Mouse (Mus musculus) neural tube, embryonic 12.5 days (tissue): ENCODE data around the gene Parp8. TPM values are rescaled to one million over a fixed set of nuclear protein-coding genes. Genes with fewer than 3 reads are reported as not detected.
A peak's percentile ranks its signal among the peaks of the same experiment; 100 is the strongest.

Experiments used
- ATAC-seq: fragments of 200-750 bp; cut with Nextera tagmentation; 2 replicates; pipeline ENCODE4 v1.8.0; 2017; ENCODE audit warnings: low read depth, mild to moderate bottlenecking, moderate TSS enrichment, moderate library complexity; ENCODE audit not compliant: low FRiP score
- H3K27ac ChIP-seq: fragments of 300-500 bp; sonication (generic); 2 replicates; pipeline ENCODE4 v1.5.1; 2016
- H3K27me3 ChIP-seq: fragments of 300-500 bp; sonication (generic); replicated peaks from 2 replicates; pipeline ENCODE4 v1.6.1; 2016; ENCODE audit warnings: mild to moderate bottlenecking
- H3K36me3 ChIP-seq: fragments of 300-500 bp; sonication (generic); 2 replicates; pipeline ENCODE4 v1.6.1; 2016; ENCODE audit warnings: mild to moderate bottlenecking
- H3K4me1 ChIP-seq: fragments of 300-500 bp; sonication (generic); 2 replicates; pipeline ENCODE4 v1.6.1; 2016
- H3K4me2 ChIP-seq: fragments of 300-500 bp; sonication (generic); replicated peaks from 2 replicates; pipeline ENCODE4 v1.6.1; 2016; ENCODE audit warnings: mild to moderate bottlenecking
- H3K4me3 ChIP-seq: fragments of 300-500 bp; sonication (generic); 2 replicates; pipeline ENCODE4 v1.5.1; 2016
- H3K9ac ChIP-seq: fragments of 300-500 bp; sonication (generic); 2 replicates; pipeline ENCODE4 v1.6.1; 2016; ENCODE audit warnings: mild to moderate bottlenecking
- H3K9me3 ChIP-seq: fragments of 300-500 bp; sonication (generic); 2 replicates; pipeline ENCODE4 v1.6.1; 2016; ENCODE audit warnings: mild to moderate bottlenecking
- WGBS: fragments of 180-500 bp; shearing (Covaris S2); methylation state at CpG from one replicate; pipeline ENCODE4 v1.1.7; 2016; 5-methylcytosine and 5-hydroxymethylcytosine counted together
- polyA plus RNA-seq: library from polyadenylated mRNA; unstranded; fragments of >200 nt; fragmentation: Nextera tagmentation; extraction: Ambion mirVana; gene quantifications from 2 replicates; pipeline ENCODE4 v1.2.1, GENCODE M21; 2016

The Parp8 gene
- polyA plus RNA-seq, 1 experiment from 2014 or later: 17.3 TPM

DNA sequence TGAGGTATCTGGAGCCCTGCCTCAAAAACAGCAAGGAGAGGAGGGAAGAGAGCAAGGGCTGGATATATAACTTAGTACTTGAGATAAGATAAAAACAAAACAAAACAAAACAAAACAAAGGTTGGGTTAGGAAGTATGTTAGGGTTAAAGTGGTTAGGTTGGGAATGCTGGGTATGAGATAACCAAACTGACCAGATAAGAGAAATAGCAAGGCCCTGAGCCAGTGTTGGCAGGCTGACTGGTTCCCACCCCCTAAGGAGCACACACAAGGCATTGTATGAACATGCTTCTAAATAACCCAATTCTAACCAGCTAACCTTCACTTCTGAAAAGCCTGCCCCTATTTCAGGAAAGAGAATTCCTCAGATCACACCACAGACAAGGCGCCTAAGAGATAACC is 7.1 kb upstream of the Parp8 start:
- no peak for ATAC-seq
- H3K4me2 ChIP-seq: no peak overlapping the region
- H3K9me3 ChIP-seq: no peaks in the 10 kb centered on the region
- 95% methylated on average over 1 of the region's 1 CpGs for whole genome bisulfite sequencing
- no peaks in the 10 kb centered on the region for H3K27me3 ChIP-seq
- H3K36me3 ChIP-seq: no peaks in the 10 kb centered on the region
- H3K4me1 ChIP-seq: no peaks in the 10 kb centered on the region
- no peak overlapping the region for H3K9ac ChIP-seq
- no peak overlapping the region for H3K4me3 ChIP-seq
- no peak overlapping the region for H3K27ac ChIP-seq

DNA sequence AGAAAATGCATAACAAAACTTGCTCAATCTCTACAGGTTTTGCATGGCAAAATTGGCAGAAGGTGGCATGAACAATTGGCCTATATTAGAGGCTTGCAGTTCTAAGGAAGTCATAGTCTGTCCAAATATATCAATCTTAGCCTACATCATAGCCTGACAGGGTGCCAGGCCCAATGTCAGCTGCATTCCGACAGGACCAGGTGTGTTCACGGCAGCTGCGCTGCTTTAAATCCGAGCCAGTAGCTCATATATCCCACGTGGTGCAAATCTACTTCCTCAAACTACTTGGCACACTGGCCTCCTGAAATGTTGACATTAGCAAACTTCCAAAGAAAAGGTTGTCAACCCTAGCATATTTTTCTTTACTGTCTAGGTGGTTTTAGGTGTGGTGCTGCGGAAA is 6.2 kb upstream of the Parp8 start:
- no peak overlapping the region for H3K27ac ChIP-seq
- H3K36me3 ChIP-seq: no peaks in the 10 kb centered on the region
- no peak for ATAC-seq
- no peak overlapping the region for H3K9ac ChIP-seq
- H3K27me3 ChIP-seq: no peaks in the 10 kb centered on the region
- no peak overlapping the region for H3K4me2 ChIP-seq
- H3K9me3 ChIP-seq: no peaks in the 10 kb centered on the region
- H3K4me1 ChIP-seq: no peaks in the 10 kb centered on the region
- H3K4me3 ChIP-seq: no peak overlapping the region
- WGBS: 88% methylated on average over 6 of the region's 6 CpGs

DNA sequence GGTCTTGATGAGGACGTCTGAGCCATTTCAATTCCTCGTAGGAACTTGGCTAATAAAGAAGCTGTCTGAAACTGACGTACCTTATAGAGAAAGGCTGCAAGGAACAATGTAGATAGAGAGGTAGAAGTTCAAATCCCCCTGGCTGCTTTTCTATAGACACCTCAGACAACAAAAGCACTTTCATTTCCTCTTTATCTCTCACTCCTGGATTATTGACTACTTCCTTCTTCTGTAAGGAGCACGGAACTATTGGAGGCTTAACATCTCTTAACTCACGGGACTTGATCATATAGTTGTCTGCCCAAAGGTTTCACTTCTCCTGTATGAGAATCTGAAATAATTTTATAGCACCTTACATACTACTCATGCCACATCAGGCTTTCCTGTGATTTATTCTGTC is 2.9 kb upstream of the Parp8 start:
- Histone ChIP-seq H3K4me3 (no peak overlapping the region), H3K9ac (no peak overlapping the region), H3K36me3 (no peaks in the 10 kb centered on the region), H3K27ac (no peak overlapping the region), H3K27me3 (no peaks in the 10 kb centered on the region), H3K9me3 (no peaks in the 10 kb centered on the region), H3K4me2 (no peak overlapping the region), H3K4me1 (no peaks in the 10 kb centered on the region)
- WGBS: 82% methylated on average over 5 of the region's 5 CpGs
- ATAC-seq: no peak

DNA sequence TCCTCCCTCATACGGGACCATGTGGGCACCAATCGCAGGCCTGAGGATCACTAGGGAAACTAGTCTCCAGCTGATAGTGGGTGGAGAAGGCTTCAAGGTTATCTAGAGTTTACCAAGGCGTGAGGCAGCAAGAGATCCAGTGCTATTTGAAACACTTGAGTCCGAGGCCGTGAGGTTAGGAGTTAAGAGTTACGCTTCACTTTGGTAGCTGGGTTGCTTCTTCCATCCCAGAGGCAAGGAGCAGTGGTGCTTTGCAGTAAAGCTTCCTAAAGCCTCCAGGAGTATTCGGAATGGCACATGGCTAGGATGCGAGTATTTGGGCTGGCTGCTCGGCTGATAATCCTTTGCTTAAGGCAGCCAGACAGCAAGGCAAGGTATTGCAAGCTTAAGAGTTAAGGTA is 2.0 kb upstream of the Parp8 start:
- Histone ChIP-seq H3K27ac (no peak overlapping the region), H3K4me1 (no peaks in the 10 kb centered on the region), H3K9me3 (no peaks in the 10 kb centered on the region), H3K27me3 (no peaks in the 10 kb centered on the region), H3K9ac (no peak overlapping the region), H3K4me3 (no peak overlapping the region), H3K4me2 (no peak overlapping the region), H3K36me3 (no peaks in the 10 kb centered on the region)
- WGBS: 84% methylated on average over 9 of the region's 9 CpGs
- ATAC-seq: no peak

DNA sequence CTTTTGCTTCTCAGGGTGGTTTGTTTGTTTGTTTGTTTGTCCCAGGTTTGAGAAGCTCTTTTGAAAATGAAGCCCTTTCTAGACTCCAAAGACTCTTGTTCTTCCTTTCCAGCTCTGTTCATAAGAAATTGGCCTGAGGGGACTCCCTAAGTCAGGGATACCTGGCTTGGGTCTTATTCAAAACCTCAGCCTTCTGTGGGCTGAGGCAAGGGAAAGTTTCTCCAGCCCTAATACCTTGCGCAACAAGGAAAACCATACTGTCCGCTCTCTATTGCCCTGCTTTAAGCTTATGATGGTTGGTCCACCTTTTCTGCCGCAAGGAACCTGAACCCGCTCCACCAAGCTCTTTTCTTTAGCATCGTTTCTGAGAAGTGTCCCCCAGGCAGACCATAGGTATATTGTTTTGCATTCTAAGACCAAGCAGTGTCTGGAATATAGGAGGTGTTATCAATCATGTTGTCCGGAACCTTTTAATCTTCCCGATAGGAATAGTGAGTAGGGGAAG is 991 bp upstream of the Parp8 start:
- Histone ChIP-seq H3K27me3 (no peaks in the 10 kb centered on the region), H3K4me1 (0 out of 2 replicates have a peak, but pooled peaks cover under 1% of the 10 kb centered on the region), H3K9me3 (no peaks in the 10 kb centered on the region), H3K9ac (no peak overlapping the region), H3K4me2 (peak overlapping the region; percentile 73), H3K36me3 (no peaks in the 10 kb centered on the region), H3K27ac (no peak overlapping the region), H3K4me3 (no peak overlapping the region)
- no peak for ATAC-seq
- 57% methylated on average over 7 of the region's 7 CpGs for whole genome bisulfite sequencing

DNA sequence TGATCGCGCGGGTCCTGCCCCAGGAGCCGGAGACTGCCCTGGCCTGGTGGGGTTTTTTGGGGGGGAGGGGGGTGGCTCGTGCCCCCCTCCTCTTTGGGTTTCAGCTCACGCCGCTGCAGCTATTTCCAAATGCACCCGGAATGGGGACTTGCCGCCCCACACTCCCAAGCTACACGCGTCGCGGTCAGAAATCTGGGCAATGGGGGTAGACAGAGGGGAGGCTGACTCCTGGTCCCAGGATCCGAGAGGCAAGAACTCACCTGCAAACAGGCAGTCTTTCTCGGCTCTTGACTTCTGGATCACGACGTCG is 466 bp downstream of the Parp8 start:
- H3K27me3 ChIP-seq: no peaks in the 10 kb centered on the region
- H3K36me3 ChIP-seq: no peaks in the 10 kb centered on the region
- 0 out of 2 replicates have a peak, but pooled peaks cover 5% of the 10 kb centered on the region for H3K4me1 ChIP-seq
- WGBS: 0% methylated on average over 17 of the region's 18 CpGs
- peak overlapping the region; percentile 69 for H3K27ac ChIP-seq
- ATAC-seq: peak; percentile 65
- H3K9me3 ChIP-seq: no peaks in the 10 kb centered on the region
- H3K4me3 ChIP-seq: peak overlapping the region; percentile 77
- H3K9ac ChIP-seq: peak overlapping the region; percentile 88
- peak overlapping the region; percentile 73 for H3K4me2 ChIP-seq

DNA sequence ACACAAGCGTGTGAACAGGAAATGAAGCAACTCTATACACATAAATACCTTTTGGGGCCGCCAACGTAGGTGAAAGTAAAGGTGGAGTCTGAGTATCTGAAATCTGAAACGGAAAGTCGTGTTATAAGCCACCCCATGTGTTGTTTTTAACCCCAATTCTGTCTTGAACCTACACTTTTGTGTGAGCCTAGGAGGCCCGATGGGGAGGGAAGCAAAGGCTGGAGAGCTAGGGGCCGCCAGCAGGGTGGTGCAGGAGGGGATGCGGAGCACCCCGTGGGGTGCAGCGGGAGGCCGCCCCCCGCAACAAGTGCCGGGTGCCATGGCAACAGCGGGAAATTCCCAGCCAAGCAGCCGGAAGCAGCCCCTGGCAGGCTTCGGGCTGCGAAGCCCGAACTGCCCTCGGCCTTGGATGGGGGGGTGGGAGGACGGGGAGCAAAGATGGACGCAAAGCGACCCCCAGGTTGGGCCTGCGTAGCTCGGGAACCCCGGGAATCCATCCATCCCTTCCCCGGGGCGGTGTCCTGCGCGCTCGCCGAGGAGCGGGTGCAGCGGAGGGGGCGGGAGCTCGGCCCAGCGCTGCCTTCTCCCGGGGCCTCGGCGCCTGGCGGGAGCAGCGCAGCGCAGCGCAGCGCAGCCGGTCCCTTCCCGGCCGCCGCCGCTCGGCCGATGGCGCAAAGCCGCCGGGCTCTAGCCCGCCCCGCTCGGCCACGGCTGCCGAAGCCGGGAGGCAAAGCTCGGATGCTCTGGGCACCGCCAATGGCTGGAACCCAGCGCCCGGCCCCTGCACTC is 1.0 kb downstream of the Parp8 start:
- under 1% methylated on average over 63 of the region's 64 CpGs for WGBS
- no peaks in the 10 kb centered on the region for H3K36me3 ChIP-seq
- peak; percentile 87 for ATAC-seq
- H3K9ac ChIP-seq: peak overlapping the region; percentile 88
- H3K4me1 ChIP-seq: 0 out of 2 replicates have a peak, but pooled peaks cover 5% of the 10 kb centered on the region
- no peaks in the 10 kb centered on the region for H3K9me3 ChIP-seq
- no peaks in the 10 kb centered on the region for H3K27me3 ChIP-seq
- H3K27ac ChIP-seq: peak overlapping the region; percentile 69
- peak overlapping the region; percentile 73 for H3K4me2 ChIP-seq
- peak overlapping the region; percentile 77 for H3K4me3 ChIP-seq

DNA sequence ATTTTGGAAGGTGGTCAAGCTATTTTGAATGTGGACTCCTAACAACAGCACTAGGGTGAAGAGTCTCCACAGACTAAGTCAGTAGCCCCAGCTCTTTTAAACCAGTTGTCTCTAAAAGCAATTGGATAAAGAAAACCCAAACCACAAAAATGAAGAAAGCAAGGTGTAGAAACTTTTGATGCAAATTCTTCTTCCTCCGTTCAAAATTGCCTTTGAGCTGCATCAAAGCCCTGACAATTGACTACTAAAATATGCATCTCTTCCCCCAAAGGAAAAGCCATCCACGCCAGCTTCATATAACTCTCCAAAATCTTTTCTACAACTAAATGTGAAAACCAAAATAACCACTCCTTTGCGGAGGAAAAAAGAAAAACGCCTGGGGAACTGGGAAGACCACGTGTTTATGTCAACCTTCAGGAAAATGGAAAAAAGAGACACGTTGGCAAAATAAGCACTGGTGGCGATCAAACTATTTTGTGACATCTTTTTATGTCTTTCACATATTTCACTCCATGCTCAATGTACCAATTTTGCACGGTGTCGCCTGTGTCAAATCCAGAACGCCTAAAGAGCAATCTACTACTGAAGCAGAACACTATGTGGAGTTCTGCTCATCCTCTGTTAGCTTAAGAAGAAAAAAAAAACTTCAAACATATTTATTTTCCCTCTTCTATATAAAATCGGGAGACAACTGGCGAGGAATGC is 1.8 kb downstream of the Parp8 start:
- peak overlapping the region; percentile 73 for H3K4me2 ChIP-seq
- H3K27ac ChIP-seq: no peak overlapping the region
- ATAC-seq: no peak
- H3K4me3 ChIP-seq: peak overlapping the region; percentile 77
- no peaks in the 10 kb centered on the region for H3K27me3 ChIP-seq
- no peaks in the 10 kb centered on the region for H3K9me3 ChIP-seq
- H3K4me1 ChIP-seq: 0 out of 2 replicates have a peak, but pooled peaks cover 5% of the 10 kb centered on the region
- 7% methylated on average over 12 of the region's 12 CpGs for WGBS
- no peaks in the 10 kb centered on the region for H3K36me3 ChIP-seq
- H3K9ac ChIP-seq: peak overlapping the region; percentile 88

DNA sequence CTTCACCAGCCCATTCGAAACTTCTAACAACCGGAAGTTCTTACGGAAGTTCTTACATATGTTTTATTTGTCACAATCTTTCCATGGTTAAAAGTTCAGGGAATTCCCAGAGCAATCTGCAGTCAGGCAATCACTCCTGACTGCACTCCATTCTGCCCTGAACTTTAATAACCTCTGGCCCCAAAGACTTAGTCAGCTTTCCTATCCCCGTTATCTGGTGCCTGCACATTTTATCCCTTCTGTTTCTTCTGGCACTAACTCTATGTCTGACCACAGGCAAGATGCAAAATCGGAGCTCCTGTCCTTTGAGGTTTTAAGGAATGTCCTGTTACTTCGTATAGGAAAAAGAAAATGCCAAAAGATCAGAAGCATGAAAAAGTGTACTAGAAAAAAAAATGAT is 4.7 kb downstream of the Parp8 start:
- WGBS: 79% methylated on average over 6 of the region's 6 CpGs
- Histone ChIP-seq H3K4me3 (no peak overlapping the region), H3K9me3 (no peaks in the 10 kb centered on the region), H3K36me3 (no peaks in the 10 kb centered on the region), H3K27me3 (no peaks in the 10 kb centered on the region), H3K27ac (no peak overlapping the region), H3K9ac (no peak overlapping the region), H3K4me1 (peaks cover 5% of the 10 kb centered on the region; the same call in 1 of the 2 replicates), H3K4me2 (no peak overlapping the region)
- no peak for ATAC-seq

DNA sequence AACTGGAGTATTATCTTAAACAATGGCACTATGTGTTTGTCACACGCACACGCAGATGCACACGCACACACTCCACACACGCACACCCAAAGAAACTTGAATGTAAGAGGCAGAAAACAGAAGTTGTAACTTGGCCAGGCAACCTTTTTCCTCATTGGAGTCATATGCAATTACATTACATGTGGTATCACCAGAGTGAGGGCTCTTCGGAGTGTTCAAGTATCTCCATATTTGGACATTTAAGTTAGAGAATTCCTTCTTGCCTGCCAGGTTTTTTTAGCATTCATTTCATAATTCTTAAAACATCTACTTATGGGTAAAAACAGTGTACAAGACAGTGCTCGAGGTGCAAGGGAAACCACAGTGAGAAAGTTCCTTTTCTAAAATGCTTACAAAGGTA is 6.7 kb downstream of the Parp8 start:
- WGBS: 93% methylated on average over 6 of the region's 6 CpGs
- Histone ChIP-seq H3K36me3 (no peaks in the 10 kb centered on the region), H3K4me1 (peaks cover 5% of the 10 kb centered on the region; the same call in 1 of the 2 replicates), H3K27me3 (no peaks in the 10 kb centered on the region), H3K4me2 (no peak overlapping the region), H3K27ac (no peak overlapping the region), H3K9ac (no peak overlapping the region), H3K9me3 (no peaks in the 10 kb centered on the region), H3K4me3 (no peak overlapping the region)
- ATAC-seq: no peak

DNA sequence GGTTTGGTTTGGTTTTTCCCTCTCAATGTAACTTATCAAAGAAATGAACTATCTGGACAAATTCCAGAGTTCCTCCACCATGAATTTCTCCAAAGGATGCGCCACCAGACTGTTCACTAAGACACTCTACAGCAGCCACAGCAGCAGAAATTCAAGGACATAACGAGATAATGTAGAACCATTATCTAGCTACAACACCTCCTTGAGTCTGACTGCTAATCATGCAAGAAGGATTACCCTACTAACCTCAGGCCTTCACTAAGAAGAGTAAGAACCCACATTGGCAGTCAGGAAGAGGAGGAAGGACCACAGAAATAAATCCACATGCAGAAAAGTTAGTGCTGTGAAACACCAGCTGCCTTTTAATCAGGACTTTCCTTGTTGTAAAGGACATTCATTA is 11.8 kb downstream of the Parp8 start:
- ATAC-seq: no peak

DNA sequence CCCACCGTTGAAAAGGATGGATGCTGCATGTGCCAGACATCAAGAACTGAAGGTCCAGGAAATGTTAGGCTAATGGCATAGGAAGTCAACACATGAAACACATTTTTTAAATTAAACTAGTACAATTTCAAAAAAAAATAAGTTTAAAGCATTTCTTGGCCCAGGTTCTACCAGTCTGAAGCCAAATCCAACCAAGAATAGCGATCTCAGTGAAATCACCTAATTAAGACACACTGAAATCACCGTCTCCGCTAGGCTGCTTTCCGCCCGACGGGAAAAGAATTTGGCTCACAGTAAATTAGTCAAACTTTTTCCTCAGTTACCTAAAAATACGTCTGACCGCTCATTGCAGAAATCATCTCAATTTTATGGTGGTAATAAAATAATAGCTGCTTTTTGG is 13.3 kb downstream of the Parp8 start:
- Histone ChIP-seq H3K27me3 (no peaks in the 10 kb centered on the region), H3K4me1 (no peaks in the 10 kb centered on the region; the same call in 1 of the 2 replicates), H3K27ac (no peak overlapping the region), H3K4me2 (no peak overlapping the region), H3K4me3 (no peak overlapping the region), H3K9me3 (0 out of 2 replicates have a peak, but pooled peaks cover 4% of the 10 kb centered on the region), H3K9ac (no peak overlapping the region), H3K36me3 (no peaks in the 10 kb centered on the region)
- WGBS: 97% methylated on average over 9 of the region's 9 CpGs
- ATAC-seq: no peak

More for the DNA sequence above, 11.8 kb downstream of the Parp8 start:
- Histone ChIP-seq H3K9ac (no peak overlapping the region), H3K9me3 (0 out of 2 replicates have a peak, but pooled peaks cover 4% of the 10 kb centered on the region), H3K4me2 (no peak overlapping the region), H3K4me1 (no peaks in the 10 kb centered on the region; the same call in 1 of the 2 replicates), H3K4me3 (no peak overlapping the region), H3K36me3 (no peaks in the 10 kb centered on the region), H3K27ac (no peak overlapping the region), H3K27me3 (no peaks in the 10 kb centered on the region)
- 93% methylated on average over 2 of the region's 2 CpGs for WGBS
